Mouse (Mus musculus) layer of hippocampus, postnatal 14 days (tissue): ENCODE results near the gene Gnl2. TPM values are rescaled to one million over a fixed set of nuclear protein-coding genes. Genes with fewer than 3 reads are reported as not detected.

Experiments
- DNase-seq, 2 experiments: peaks; one replicate each; pipeline ENCODE4 v3.0.0; 2021 to 2022; ENCODE audit warnings: low spot score in 2 of 2, mixed read lengths in 1 of 2
- total RNA-seq, 2 experiments: library from RNA; stranded (reverse); gene quantifications; 2 replicates each; pipeline ENCODE4 v1.2.3; 2021

Gene Gnl2
- total RNA-seq, 2 experiments from 2014 or later, result 62.6 to 71.7 TPM

GRCm38 (mm10) chr4:125084403-125085345, 68.3 kb downstream of the Gnl2 start, which contains the start of gene Meaf6:
Meaf6 (plus strand) TSS chr4:125085134.
- peak; percentile 92 to 93 for DNase-seq

GRCm38 (mm10) chr4:125085346-125085841, 69.0 kb downstream of the Gnl2 start:
- DNase-seq, result peak; percentile 62 to 66

- DNase-seq, result no peak
Observed at GRCm38 (mm10) chr4:125093031-125093430, 76.6 kb downstream of the Gnl2 start.

- DNase-seq, result no peak
Observed at GRCm38 (mm10) chr4:125096066-125096465, 79.7 kb downstream of the Gnl2 start.

- DNase-seq, result no peak
Observed at GRCm38 (mm10) chr4:125097412-125097811, 81.0 kb downstream of the Gnl2 start.

GRCm38 (mm10) chr4:125099458-125099857, 83.1 kb downstream of the Gnl2 start:
- peak; percentile 82 to 87 for DNase-seq

GRCm38 (mm10) chr4:125101334-125101733, 84.9 kb downstream of the Gnl2 start:
- DNase-seq, result no peak

Other genes with a start within 250 kb of the Gnl2 start
- gene Mtf1, start 214.5 kb upstream of the Gnl2 start, total RNA-seq, result 10 to 100 TPM; 24.6 to 27.5 TPM
- gene Yrdc, start 165.9 kb upstream of the Gnl2 start, total RNA-seq, result 10 to 100 TPM; 28.0 to 28.4 TPM
- gene 1110065P20Rik, start 165.4 kb upstream of the Gnl2 start, total RNA-seq, result 100 to 1,000 TPM; 101 to 106 TPM
- gene Maneal, start 154.4 kb upstream of the Gnl2 start, total RNA-seq, result 10 to 100 TPM; 44.3 to 46.1 TPM
- 10 to 100 TPM; 16.1 to 23.6 TPM for gene Epha10, start 135.7 kb upstream of the Gnl2 start, total RNA-seq
- 10 to 100 TPM; 16.8 to 17.5 TPM for gene 9930104L06Rik, start 79.5 kb upstream of the Gnl2 start, total RNA-seq
- 1 to 10 TPM; 3.3 to 3.4 TPM for gene Cdca8, start 77.3 kb upstream of the Gnl2 start, total RNA-seq
- gene Rspo1, start 30.2 kb upstream of the Gnl2 start, total RNA-seq, result 10 to 100 TPM; 13.0 to 18.6 TPM
- 1 to 10 TPM in 1 of 2 experiments, under 1 TPM in 1; 0.76 to 2.0 TPM for gene Dnali1, start 49.1 kb downstream of the Gnl2 start, total RNA-seq
- 10 to 100 TPM; 13.7 to 15.1 TPM for gene Snip1, start 50.1 kb downstream of the Gnl2 start, total RNA-seq
- 100 to 1,000 TPM; 110 to 113 TPM for gene Meaf6, start 68.5 kb downstream of the Gnl2 start, total RNA-seq
- gene Zc3h12a, start 111.3 kb downstream of the Gnl2 start, total RNA-seq, result 1 to 10 TPM; 1.2 to 1.9 TPM